Mouse (Mus musculus) heart, adult 8-10 months (tissue): ENCODE results near the gene Oxct2b. TPM values are rescaled to one million over a fixed set of nuclear protein-coding genes. Genes with fewer than 3 reads are reported as not detected.
"Not testable (repeated sequence)": the region's sequence is repeated elsewhere in the genome, so short reads cannot be mapped to it uniquely, and the experiment has no call there.

Source experiments
- DNase-seq: peaks from one replicate; pipeline ENCODE4 v3.0.0; 2022; ENCODE audit warnings: low spot score
- total RNA-seq, 4 experiments: library from RNA; stranded (reverse); gene quantifications; 2 replicates each; pipeline ENCODE4 v1.2.4; 2022

Oxct2b gene
- total RNA-seq, 4 experiments from 2014 or later: not detected

DNA sequence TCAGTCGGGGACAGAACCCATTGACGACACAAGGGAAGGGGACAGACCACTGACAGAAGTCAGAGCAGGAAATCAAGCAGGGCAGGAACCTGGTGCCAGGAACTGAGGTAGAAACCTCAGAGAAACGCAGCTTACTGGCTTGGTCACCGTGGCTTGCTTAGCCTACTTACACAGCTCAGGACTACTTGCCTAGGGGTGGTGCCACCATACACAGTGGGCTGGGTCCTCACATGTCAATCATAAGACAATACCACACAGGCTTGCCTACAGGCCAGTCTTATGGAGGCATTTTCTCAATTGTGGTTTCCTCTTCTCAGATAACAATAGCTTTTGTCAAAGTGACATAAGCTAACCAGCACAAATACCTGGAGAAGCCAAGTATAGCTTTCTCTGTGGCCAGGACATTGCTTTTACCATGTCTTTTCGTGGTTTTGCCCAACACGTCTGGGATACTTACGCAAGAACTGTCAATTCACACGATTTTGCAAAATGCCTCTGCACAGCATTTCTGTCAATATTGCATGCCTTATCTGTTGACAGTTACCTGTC lies 3.8 kb upstream of the Oxct2b start:
- DNase-seq: no peak

DNA sequence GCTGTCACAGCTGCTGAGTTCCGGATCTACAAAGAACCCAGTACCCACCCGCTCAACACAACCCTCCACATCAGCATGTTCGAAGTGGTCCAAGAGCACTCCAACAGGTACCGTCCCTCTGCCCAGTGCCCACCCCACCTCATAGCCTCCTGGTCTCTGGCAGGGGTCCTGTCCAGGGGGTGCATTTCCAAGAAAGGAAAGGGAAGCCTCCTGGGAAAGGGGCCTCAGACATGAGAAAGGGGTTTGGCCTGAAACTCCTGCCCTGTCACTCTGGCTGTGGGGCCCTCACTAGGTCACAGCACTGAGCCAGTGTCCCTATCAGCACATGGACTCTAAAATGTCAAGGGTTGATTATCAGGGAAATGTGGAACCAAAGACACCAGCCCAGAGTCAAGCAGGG lies 1.4 kb upstream of the Oxct2b start:
- DNase-seq: not testable (repeated sequence)

DNA sequence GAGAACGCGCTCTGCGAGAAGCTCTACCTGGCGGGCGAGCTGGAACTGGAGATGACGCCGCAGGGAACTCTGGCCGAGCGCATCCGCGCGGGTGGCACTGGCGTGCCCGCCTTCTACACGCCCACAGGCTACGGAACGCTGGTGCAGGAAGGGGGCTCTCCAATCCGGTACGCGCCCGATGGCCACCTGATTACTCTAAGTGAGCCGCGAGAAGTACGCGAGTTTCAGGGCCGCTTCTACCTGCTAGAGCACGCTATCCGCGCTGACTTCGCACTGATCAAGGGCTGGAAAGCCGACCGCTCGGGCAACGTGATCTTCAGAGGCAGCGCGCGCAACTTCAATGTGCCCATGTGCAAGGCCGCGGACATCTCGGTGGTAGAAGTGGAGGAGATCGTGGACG lies 574 bp downstream of the Oxct2b start:
- DNase-seq: not testable (repeated sequence)

DNA sequence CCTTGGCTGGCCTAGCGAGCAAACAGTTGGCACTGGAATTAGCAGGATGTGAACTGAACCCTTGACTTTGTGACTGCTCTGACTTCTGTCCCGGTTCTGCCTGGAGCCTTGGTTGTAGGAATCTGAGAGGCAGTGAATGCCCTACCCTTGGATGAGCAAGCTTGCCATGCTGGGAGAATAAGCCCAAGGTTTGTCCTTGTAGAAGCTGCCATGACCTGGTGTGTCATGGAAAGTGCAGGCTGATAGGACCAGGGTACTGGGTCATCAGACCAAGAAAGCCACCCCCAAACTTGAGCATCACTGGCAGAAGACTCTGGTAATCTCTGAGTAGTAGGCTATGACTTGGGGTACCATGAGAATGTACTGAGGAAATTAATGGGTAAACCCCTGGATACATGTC lies 5.2 kb downstream of the Oxct2b start:
- no peak for DNase-seq

DNA sequence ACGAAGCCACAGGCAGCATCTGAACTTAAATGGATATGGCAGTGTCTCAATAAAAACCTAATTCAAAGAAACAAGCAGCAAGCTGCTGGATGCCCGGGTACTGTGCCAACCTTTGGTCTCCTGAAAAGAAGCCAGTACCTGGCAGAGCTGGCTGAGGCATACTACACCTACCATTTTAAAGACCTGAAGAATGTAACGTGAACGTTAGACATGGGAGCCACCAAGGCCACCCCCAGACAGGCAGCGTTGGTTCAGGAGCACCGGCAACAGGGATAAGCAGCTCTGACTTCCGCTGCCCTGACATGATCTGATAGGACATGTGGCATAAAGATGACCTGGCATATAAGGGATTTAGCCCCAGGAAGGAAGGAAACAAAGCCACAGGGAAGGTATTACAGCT lies 10.6 kb downstream of the Oxct2b start:
- DNase-seq: no peak

- DNase-seq: no peak
Observed at GRCm38 (mm10) chr4:123127051-123127450, 11.0 kb downstream of the Oxct2b start.

DNA sequence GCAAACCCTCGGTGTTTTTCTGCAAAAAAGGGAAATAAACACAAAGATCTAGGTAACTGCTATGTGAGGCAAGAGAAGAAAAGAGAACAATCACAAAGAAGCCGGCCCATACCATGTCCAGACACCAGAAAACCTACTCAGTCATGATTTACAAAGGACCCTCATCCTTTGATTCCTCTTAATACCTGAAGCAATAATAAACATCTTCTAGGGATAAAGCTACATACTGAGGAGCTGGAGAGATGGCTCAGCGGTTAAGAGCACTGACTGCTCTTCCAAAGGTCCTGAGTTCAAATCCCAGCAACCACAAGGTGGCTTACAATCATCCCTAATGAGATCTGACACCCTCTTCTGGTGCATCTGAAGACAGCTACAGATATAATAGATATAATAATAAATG lies 21.5 kb downstream of the Oxct2b start:
- no peak for DNase-seq

- DNase-seq: peak; percentile 69
Observed at GRCm38 (mm10) chr4:123139513-123140154, 23.6 kb downstream of the Oxct2b start, which contains the start of gene Ppie. Ppie (minus strand) TSS chr4:123139951.

DNA sequence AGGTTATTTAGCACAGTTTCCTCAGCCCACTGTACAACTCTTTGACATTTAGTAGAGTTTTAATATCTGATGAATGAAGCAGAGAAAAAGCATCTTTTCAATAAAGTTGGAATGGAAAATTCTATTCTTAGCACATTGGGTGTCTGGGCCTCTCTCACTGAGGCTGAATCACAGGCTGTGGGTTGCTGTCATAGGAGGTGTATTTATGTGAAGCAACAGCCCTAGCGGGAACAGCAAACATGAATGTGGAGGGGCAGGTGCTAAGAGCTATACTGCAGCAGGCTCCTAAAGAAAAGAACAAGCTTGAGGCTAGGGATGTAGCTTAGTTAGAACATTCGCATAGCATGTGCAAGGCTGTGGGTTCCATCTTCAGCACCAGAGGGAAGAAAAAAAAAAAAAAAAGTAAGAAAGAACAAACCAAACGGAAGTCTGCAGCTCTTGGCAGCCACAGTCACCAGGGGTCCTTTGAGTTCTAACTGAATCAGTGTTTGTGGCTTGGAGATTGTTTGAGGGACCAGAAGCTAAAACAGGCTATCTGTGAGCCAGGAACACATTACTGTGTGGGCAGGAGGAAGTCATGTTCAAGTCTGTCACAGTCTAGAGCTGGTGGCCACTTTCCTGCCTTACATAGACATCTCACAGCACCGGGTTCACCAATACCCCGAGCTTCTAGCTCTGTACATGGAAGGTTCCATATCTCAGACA lies 31.5 kb downstream of the Oxct2b start:
- DNase-seq: no peak

- DNase-seq: no peak
Observed at GRCm38 (mm10) chr4:123152003-123152402, 35.9 kb downstream of the Oxct2b start.

- DNase-seq: no peak
Observed at GRCm38 (mm10) chr4:123152976-123153375, 36.9 kb downstream of the Oxct2b start.

GRCm38 (mm10) chr4:123155004-123155403 lies 38.9 kb downstream of the Oxct2b start:
- DNase-seq: peak; percentile 19

GRCm38 (mm10) chr4:123155427-123155826 lies 39.4 kb downstream of the Oxct2b start:
- no peak for DNase-seq

- DNase-seq: no peak
Observed at GRCm38 (mm10) chr4:123155840-123156239, 39.8 kb downstream of the Oxct2b start.

GRCm38 (mm10) chr4:123160571-123160970 lies 44.5 kb downstream of the Oxct2b start:
- no peak for DNase-seq

DNA sequence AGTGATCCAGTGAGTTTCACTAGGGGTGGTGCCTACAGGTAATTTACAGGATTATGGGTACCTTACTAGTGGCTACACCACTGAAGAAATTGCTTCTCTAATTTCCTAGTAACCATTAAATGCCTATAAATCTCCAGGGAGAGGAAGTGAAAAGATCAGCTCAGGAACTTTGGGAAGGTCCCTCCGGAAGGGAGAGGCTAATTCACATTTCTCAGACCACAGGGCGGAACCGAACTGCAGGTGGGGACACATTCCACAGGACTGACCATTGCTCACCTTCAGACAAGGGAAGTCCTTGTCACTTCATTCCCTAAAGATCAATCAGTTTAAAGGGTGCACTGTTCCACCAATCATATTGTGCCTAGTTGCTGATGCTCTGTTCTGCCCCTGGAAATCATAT lies 45.2 kb downstream of the Oxct2b start:
- not testable (repeated sequence) for DNase-seq

DNA sequence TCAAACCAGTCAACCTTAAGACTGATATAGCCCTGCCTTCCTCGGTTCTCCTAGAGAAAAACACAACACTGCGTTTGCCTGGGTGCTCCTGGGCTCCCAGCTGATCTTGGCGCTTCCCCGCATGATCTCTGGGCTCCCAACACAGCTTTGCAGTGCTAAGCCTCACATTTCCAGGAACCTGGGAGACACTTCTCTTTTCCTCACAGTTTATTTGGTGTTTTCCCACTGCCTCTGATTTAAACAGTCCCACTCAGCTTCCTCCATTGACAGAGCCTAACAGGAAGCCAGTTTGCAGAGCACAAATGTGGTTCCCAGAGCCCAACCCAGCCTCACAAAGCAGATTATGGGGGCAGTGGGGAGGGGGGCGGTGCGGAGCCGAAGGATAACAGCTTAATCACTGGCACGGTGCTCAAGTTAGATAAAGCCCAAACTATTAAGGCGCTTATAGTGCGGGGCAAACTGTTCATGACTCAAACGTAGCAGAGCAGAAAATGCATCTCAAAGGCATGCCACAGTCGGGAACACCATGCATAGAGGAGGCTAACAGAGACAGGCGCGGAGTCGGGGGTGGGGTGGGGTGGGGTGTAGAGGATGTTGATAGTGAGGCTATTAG lies 46.3 kb downstream of the Oxct2b start:
- no peak for DNase-seq

GRCm38 (mm10) chr4:123164157-123164556 lies 48.1 kb downstream of the Oxct2b start:
- no peak for DNase-seq
